Mouse (Mus musculus): ENCODE data around the gene Gm20837.

The Gm20837 gene

GRCm38 (mm10) chrY:90400948-90401347, at the start of gene Gm20837:
Gene Gm20837 (plus strand): TSS chrY:90401248.
- WGBS, result no CpG with 5 or more reads among the region's 7 CpGs
